Mouse (Mus musculus) stomach, postnatal 0 days (tissue): ENCODE data around the gene Ccl25.

Experiments
- CTCF ChIP-seq: IDR thresholded peaks from 2 replicates; pipeline ENCODE4 v1.5.1; 2016; ENCODE audit warnings: antibody characterized with exemption, low read depth, mild to moderate bottlenecking, moderate library complexity
- EP300 ChIP-seq: optimal IDR thresholded peaks from 2 replicates; pipeline ENCODE3; 2016; ENCODE audit warnings: antibody characterized with exemption

DNA sequence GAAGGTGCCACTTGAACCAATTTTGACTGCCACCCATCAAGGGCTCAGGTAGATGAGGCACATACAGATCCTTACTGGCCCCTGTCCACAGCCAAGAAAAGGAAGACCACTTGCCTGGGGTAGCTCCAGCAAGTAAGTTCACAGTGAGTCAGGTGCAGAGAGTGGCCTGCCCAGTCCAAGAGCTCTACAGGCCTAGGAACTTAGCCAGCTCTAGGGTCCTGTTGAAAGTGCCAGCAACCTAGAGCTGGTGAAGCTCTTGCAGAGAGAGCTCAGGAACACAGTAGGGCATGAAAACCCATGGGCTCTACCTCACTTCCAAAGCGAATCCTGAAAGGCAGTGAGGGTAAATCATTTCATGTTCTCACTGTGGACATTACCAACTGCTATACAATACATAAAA lies 4.6 kb upstream of the Ccl25 start:
- no peak for TF ChIP-seq CTCF
- TF ChIP-seq EP300 = no peak
